Mouse (Mus musculus): Measurements from ENCODE around the gene Olfr285. TPM values are rescaled to one million over a fixed set of nuclear protein-coding genes. Genes with fewer than 3 reads are reported as not detected.

Olfr285 gene
- total and polyA plus RNA-seq, 3 experiments: not detected

- no peak for DNase-seq
- intact Hi-C loops (cut with DNase I): no loop called here
- Histone ChIP-seq H3K9ac (ENCODE audit: low read depth, low read length) (no peak overlapping the region), H3K36me3 (ENCODE audit: control insufficient read depth, insufficient read depth, low read length) (no peaks in the 10 kb centered on the region), H3K79me2 (replicated peaks; ENCODE audit: control insufficient read depth, insufficient read depth, low read length) (no peaks in the 10 kb centered on the region), H3K4me3 (no peak overlapping the region), H3K4me1 (ENCODE audit: control insufficient read depth, insufficient read depth, low read length) (no peaks in the 10 kb centered on the region), H3K27ac (no peak overlapping the region), H3K27me3 (ENCODE audit: control insufficient read depth, insufficient read depth, low read length) (no peaks in the 10 kb centered on the region; the same call in 1 of the 2 replicates)
- no peak for TF ChIP-seq EP300 (IDR thresholded peaks at IDR 0.05; ENCODE audit: insufficient read depth, low read depth, low read length)
- no peak for TF ChIP-seq CTCF (IDR thresholded peaks at IDR 0.05)
- no peak for TF ChIP-seq POLR2A (IDR thresholded peaks at IDR 0.05; ENCODE audit: insufficient read depth, low read depth, low read length)
- 81% methylated on average over 12 of the region's 12 CpGs for WGBS
These were observed 28.6 kb downstream of the Olfr285 start for GRCm38 (mm10) chr15:98288566-98288965.

- no peak for DNase-seq
- intact Hi-C loops (cut with DNase I): no loop called here
- no peak overlapping the region for H3K4me3 ChIP-seq
- no peaks in the 10 kb centered on the region for H3K36me3 ChIP-seq (ENCODE audit: control insufficient read depth, insufficient read depth, low read length)
- no peaks in the 10 kb centered on the region; the same call in 1 of the 2 replicates for H3K27me3 ChIP-seq (ENCODE audit: control insufficient read depth, insufficient read depth, low read length)
- no peaks in the 10 kb centered on the region for H3K4me1 ChIP-seq (ENCODE audit: control insufficient read depth, insufficient read depth, low read length)
- TF ChIP-seq POLR2A (IDR thresholded peaks at IDR 0.05; ENCODE audit: insufficient read depth, low read depth, low read length) (no peak), CTCF (IDR thresholded peaks at IDR 0.05) (no peak), EP300 (IDR thresholded peaks at IDR 0.05; ENCODE audit: insufficient read depth, low read depth, low read length) (no peak)
- WGBS: 77% methylated on average over 7 of the region's 7 CpGs
- no peaks in the 10 kb centered on the region for H3K79me2 ChIP-seq (replicated peaks; ENCODE audit: control insufficient read depth, insufficient read depth, low read length)
- H3K27ac ChIP-seq: no peak overlapping the region
- no peak overlapping the region for H3K9ac ChIP-seq (ENCODE audit: low read depth, low read length)
These were observed 30.7 kb downstream of the Olfr285 start for GRCm38 (mm10) chr15:98286418-98286817.

Other genes starting within 250 kb of the Olfr285 start
- gene Pfkm, start 224.8 kb downstream of the Olfr285 start, total RNA-seq (2021): 100 to 1,000 TPM; 800 to 921 TPM
- 521 and 828 TPM in 2 replicates for gene Pfkm, start 224.8 kb downstream of the Olfr285 start, polyA plus RNA-seq (2012; rRNA removed)
- gene Senp1, start 223.6 kb downstream of the Olfr285 start, total RNA-seq (2021): 1 to 10 TPM; 9.8 to 10.0 TPM
- 5.3 and 10.1 TPM in 2 replicates for gene Senp1, start 223.6 kb downstream of the Olfr285 start, polyA plus RNA-seq (2012; rRNA removed)
- gene Asb8, start 151.7 kb downstream of the Olfr285 start, total RNA-seq (2021): 100 to 1,000 TPM; 105 to 118 TPM
- gene Asb8, start 151.7 kb downstream of the Olfr285 start, polyA plus RNA-seq (2012; rRNA removed): 104 and 172 TPM in 2 replicates
- under 1 TPM; 0.52 to 0.63 TPM for gene Ccdc184, start 150.2 kb downstream of the Olfr285 start, total RNA-seq (2021)
- gene Ccdc184, start 150.2 kb downstream of the Olfr285 start, polyA plus RNA-seq (2012; rRNA removed): 0.61 and 0.94 TPM in 2 replicates
- not detected for gene Olfr288, start 121.8 kb downstream of the Olfr285 start, total RNA-seq (2021)
- not detected in 2 replicates for gene Olfr288, start 121.8 kb downstream of the Olfr285 start, polyA plus RNA-seq (2012; rRNA removed)
- not detected for gene Gm44579, start 96.4 kb downstream of the Olfr285 start, total RNA-seq (2021)
- gene Gm44579, start 96.4 kb downstream of the Olfr285 start, polyA plus RNA-seq (2012; rRNA removed): not detected in 2 replicates
- not detected for gene Olfr287, start 96.3 kb downstream of the Olfr285 start, total RNA-seq (2021)
- gene Olfr287, start 96.3 kb downstream of the Olfr285 start, polyA plus RNA-seq (2012; rRNA removed): not detected in 2 replicates
- gene Olfr286, start 82.9 kb downstream of the Olfr285 start, total RNA-seq (2021): not detected
- gene Olfr286, start 82.9 kb downstream of the Olfr285 start, polyA plus RNA-seq (2012; rRNA removed): not detected in 2 replicates
- gene H1fnt, start 60.1 kb downstream of the Olfr285 start, total RNA-seq (2021): not detected
- gene H1fnt, start 60.1 kb downstream of the Olfr285 start, polyA plus RNA-seq (2012; rRNA removed): 0.18 TPM in 2 replicates
- gene Zfp641, start 21.2 kb downstream of the Olfr285 start, total RNA-seq (2021): 1 to 10 TPM; 5.2 to 6.4 TPM
- 2.6 and 4.5 TPM in 2 replicates for gene Zfp641, start 21.2 kb downstream of the Olfr285 start, polyA plus RNA-seq (2012; rRNA removed)
- gene Olfr284, start 23.6 kb upstream of the Olfr285 start, total RNA-seq (2021): not detected
- gene Olfr284, start 23.6 kb upstream of the Olfr285 start, polyA plus RNA-seq (2012; rRNA removed): not detected in 2 replicates
- not detected for gene Olfr283, start 63.6 kb upstream of the Olfr285 start, total RNA-seq (2021)
- not detected in 2 replicates for gene Olfr283, start 63.6 kb upstream of the Olfr285 start, polyA plus RNA-seq (2012; rRNA removed)
- gene Olfr282, start 113.9 kb upstream of the Olfr285 start, total RNA-seq (2021): not detected
- not detected in 2 replicates for gene Olfr282, start 113.9 kb upstream of the Olfr285 start, polyA plus RNA-seq (2012; rRNA removed)
- gene Olfr281, start 135.2 kb upstream of the Olfr285 start, total RNA-seq (2021): not detected
- gene Olfr281, start 135.2 kb upstream of the Olfr285 start, polyA plus RNA-seq (2012; rRNA removed): not detected in 2 replicates
- not detected for gene OR5BS1P, start 152.5 kb upstream of the Olfr285 start, total RNA-seq (2021)
- gene OR5BS1P, start 152.5 kb upstream of the Olfr285 start, polyA plus RNA-seq (2012; rRNA removed): not detected in 2 replicates
- not detected for gene Lalba, start 165.4 kb upstream of the Olfr285 start, total RNA-seq (2021)
- 0.45 TPM in 1 of 2 replicates, not detected in the other for gene Lalba, start 165.4 kb upstream of the Olfr285 start, polyA plus RNA-seq (2012; rRNA removed)
- gene Olfr279, start 175.0 kb upstream of the Olfr285 start, total RNA-seq (2021): not detected
- gene Olfr279, start 175.0 kb upstream of the Olfr285 start, polyA plus RNA-seq (2012; rRNA removed): not detected in 2 replicates
- gene Kansl2, start 216.9 kb upstream of the Olfr285 start, total RNA-seq (2021): 10 to 100 TPM; 74.5 to 86.0 TPM
- gene Kansl2, start 216.9 kb upstream of the Olfr285 start, polyA plus RNA-seq (2012; rRNA removed): 37.0 and 50.2 TPM in 2 replicates

All from heart, adult 2 months (tissue).